Mouse (Mus musculus) cerebellum, adult (tissue): ENCODE results near the gene Srarp.

ENCODE experiments used
- ATAC-seq: cut with Nextera tagmentation; 2 replicates; pipeline ENCODE4 v1.9.2; 2017; ENCODE audit warnings: mild to moderate bottlenecking, moderate library complexity, mixed read lengths; ENCODE audit not compliant: insufficient number of reproducible peaks, low FRiP score, low TSS enrichment

Gene Srarp

GRCm38 (mm10) chr4:141458888-141459287 is 23.0 kb upstream of the Srarp start:
- ATAC-seq = no peak

- ATAC-seq = no peak
Measured at GRCm38 (mm10) chr4:141458236-141458635, 22.3 kb upstream of the Srarp start.

- ATAC-seq = no peak
Measured at GRCm38 (mm10) chr4:141456193-141456938, 20.5 kb upstream of the Srarp start.

- no peak for ATAC-seq
Measured at GRCm38 (mm10) chr4:141455526-141455925, 19.6 kb upstream of the Srarp start.

GRCm38 (mm10) chr4:141454581-141455350 is 18.9 kb upstream of the Srarp start:
- no peak for ATAC-seq

- no peak for ATAC-seq
Measured at GRCm38 (mm10) chr4:141451916-141452450, 16.1 kb upstream of the Srarp start.

GRCm38 (mm10) chr4:141451251-141451650 is 15.3 kb upstream of the Srarp start:
- ATAC-seq = no peak

GRCm38 (mm10) chr4:141446211-141446610 is 10.3 kb upstream of the Srarp start:
- no peak for ATAC-seq

- no peak for ATAC-seq
Measured at GRCm38 (mm10) chr4:141445328-141445720, 9.4 kb upstream of the Srarp start.

- peak; percentile 84 for ATAC-seq
Measured at GRCm38 (mm10) chr4:141444451-141445327, 8.8 kb upstream of the Srarp start, which contains the start of gene Zbtb17. TSS of gene Zbtb17 (plus strand) at chr4:141444654.

GRCm38 (mm10) chr4:141443641-141444429 is 7.9 kb upstream of the Srarp start:
- no peak for ATAC-seq

GRCm38 (mm10) chr4:141440877-141441276 is 5.0 kb upstream of the Srarp start:
- ATAC-seq = no peak

GRCm38 (mm10) chr4:141439083-141439803 is 3.3 kb upstream of the Srarp start:
- ATAC-seq = no peak

GRCm38 (mm10) chr4:141433191-141433590 is 2.7 kb downstream of the Srarp start:
- no peak for ATAC-seq

- ATAC-seq = no peak
Measured at GRCm38 (mm10) chr4:141432666-141433065, 3.2 kb downstream of the Srarp start.

GRCm38 (mm10) chr4:141430997-141431396 is 4.9 kb downstream of the Srarp start:
- no peak for ATAC-seq

GRCm38 (mm10) chr4:141429847-141430246 is 6.1 kb downstream of the Srarp start:
- ATAC-seq = no peak

GRCm38 (mm10) chr4:141429381-141429780 is 6.5 kb downstream of the Srarp start:
- ATAC-seq = no peak

- no peak for ATAC-seq
Measured at GRCm38 (mm10) chr4:141427921-141428320, 8.0 kb downstream of the Srarp start.
